Mouse (Mus musculus) ES-Bruce4 (cell line): ENCODE measurements at regions not wholly inside any gene's neighbourhood (a gene's known extent, or its start where the extent isn't known, plus 50 kb on each side); places are given as distances from the start of the nearest gene placed in this dataset.
"Not testable (repeated sequence)": the region's sequence is repeated elsewhere in the genome, so short reads cannot be mapped to it uniquely, and the experiment has no call there.

Experiments
- CTCF ChIP-seq: IDR thresholded peaks from one replicate; pipeline ENCODE4 v1.8.1; 2011; ENCODE audit warnings: low read depth, low read length
- POLR2A ChIP-seq: IDR thresholded peaks from one replicate; pipeline ENCODE4 v1.8.1; 2011; ENCODE audit warnings: low read length; ENCODE audit not compliant: insufficient read depth

GRCm38 (mm10) chr12:114914406-114914805 lies 1133.1 kb upstream of the Zfp386 start:
- not testable (repeated sequence) for TF ChIP-seq CTCF, POLR2A
